Mouse (Mus musculus) cerebellum, adult 2 months (tissue): ENCODE results near the gene Cmas.

ENCODE experiments used
- CTCF ChIP-seq: fragments of 200-500 bp; IDR thresholded peaks from 2 replicates; pipeline ENCODE4 v1.5.1; 2011; ENCODE audit warnings: low read depth, mild to moderate bottlenecking, control low read depth, low read length, moderate library complexity, borderline replicate concordance; ENCODE audit not compliant: insufficient read depth
- POLR2A ChIP-seq: fragments of 200-500 bp; IDR thresholded peaks from 2 replicates; pipeline ENCODE4 v1.6.1; 2011; ENCODE audit warnings: low read length, control low read depth, borderline replicate concordance; ENCODE audit not compliant: insufficient read depth

DNA sequence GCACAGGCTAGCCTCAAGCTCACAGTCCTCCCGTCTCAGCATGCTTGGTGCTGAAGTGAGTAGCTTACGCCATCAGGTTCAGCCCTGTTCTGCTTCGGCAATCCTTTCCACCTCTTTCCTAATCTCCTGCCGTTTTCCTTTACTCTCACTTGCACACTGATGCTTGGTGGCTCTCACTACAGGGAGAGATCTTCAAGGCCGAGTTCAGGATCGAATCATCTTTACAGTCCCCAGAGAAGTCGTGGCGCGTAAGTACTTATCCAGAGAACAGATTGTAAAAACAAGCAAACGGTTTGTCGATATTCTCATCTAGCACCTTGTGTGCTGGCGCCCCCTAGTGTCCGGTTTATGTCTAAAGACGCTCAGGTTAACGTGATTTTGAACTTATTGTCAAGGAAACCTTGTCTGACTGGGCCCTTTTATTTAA is 58.0 kb downstream of the Cmas start:
- TF ChIP-seq POLR2A (peak; percentile 17; the same call in 1 of the 2 replicates), CTCF (peak; percentile 73; the same call in 1 of the 2 replicates)
